Mouse (Mus musculus) thymus, adult 2 months (tissue): ENCODE measurements at regions not wholly inside any gene's neighbourhood (a gene's known extent, or its start where the extent isn't known, plus 50 kb on each side); places are given as distances from the start of the nearest gene placed in this dataset.

Source experiments
- CTCF ChIP-seq: fragments of 200-500 bp; IDR thresholded peaks from 2 replicates; pipeline ENCODE4 v1.5.1; 2012; ENCODE audit warnings: mild to moderate bottlenecking, control low read depth, low read length, moderate library complexity, borderline replicate concordance; ENCODE audit not compliant: control insufficient read depth, poor library complexity, insufficient read depth; ENCODE audit errors: extremely low read depth
- POLR2A ChIP-seq: fragments of 200-500 bp; IDR thresholded peaks from 2 replicates; pipeline ENCODE4 v1.6.1; 2012; ENCODE audit warnings: mild to moderate bottlenecking, low read length, control low read depth, moderate library complexity; ENCODE audit not compliant: control insufficient read depth, poor library complexity, insufficient read depth; ENCODE audit errors: extremely low read depth

DNA sequence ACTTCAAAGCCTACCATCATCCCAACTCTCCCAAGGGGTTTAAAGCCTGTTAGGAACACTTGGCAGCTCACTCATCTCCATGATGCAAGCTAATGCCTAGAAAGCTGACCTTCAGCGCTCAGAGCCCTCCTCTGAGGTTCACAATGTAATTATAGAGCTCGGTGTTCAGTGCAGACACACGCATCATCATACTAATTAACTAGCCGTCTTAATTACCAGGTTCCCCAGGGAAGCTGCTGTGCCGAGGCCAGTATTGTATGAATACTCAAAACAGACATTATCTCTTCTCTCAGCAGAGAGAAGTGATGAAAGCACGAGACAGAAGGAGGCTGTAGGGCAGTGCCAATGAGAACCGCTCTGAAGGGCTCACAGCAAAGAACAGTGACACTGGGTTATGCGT lies 295.5 kb upstream of the Mctp2 start:
- TF ChIP-seq CTCF (no peak), POLR2A (no peak)
